Mouse (Mus musculus) thymus, adult 2 months (tissue): ENCODE measurements around the gene Cdc34.

Source experiments
- CTCF ChIP-seq: fragments of 200-500 bp; IDR thresholded peaks from 2 replicates; pipeline ENCODE4 v1.5.1; 2012; ENCODE audit warnings: mild to moderate bottlenecking, control low read depth, low read length, moderate library complexity, borderline replicate concordance; ENCODE audit not compliant: control insufficient read depth, poor library complexity, insufficient read depth; ENCODE audit errors: extremely low read depth
- POLR2A ChIP-seq: fragments of 200-500 bp; IDR thresholded peaks from 2 replicates; pipeline ENCODE4 v1.6.1; 2012; ENCODE audit warnings: mild to moderate bottlenecking, low read length, control low read depth, moderate library complexity; ENCODE audit not compliant: control insufficient read depth, poor library complexity, insufficient read depth; ENCODE audit errors: extremely low read depth

- no peak for TF ChIP-seq POLR2A
- no peak for TF ChIP-seq CTCF
Observed at GRCm38 (mm10) chr10:79705951-79706350, 24.0 kb downstream of the Cdc34 start.
